8 mouse cellular contexts compared by ENCODE assay signal in genomic region chr16:30602684-30603530, GRCm38 (mm10). TPM values are rescaled to one million over a fixed set of nuclear protein-coding genes. Genes with fewer than 3 reads are reported as not detected.
A peak's percentile ranks its signal among the peaks of the same experiment; 100 is the strongest.
DNase-seq lines count a peak whose midpoint lies in the region; ATAC-seq and TF ChIP-seq lines count a peak whose summit lies in the region.

No protein-coding gene starts in this region.

- peak overlapping the region; percentile 86 for H3K4me3 ChIP-seq in gastrocnemius, adult 2 months
- H3K4me3 ChIP-seq in hindbrain, embryonic 14.5 days (replicated peaks; ENCODE audit: low read length), result peak overlapping the region; percentile 71

- H3K27me3 ChIP-seq in hindbrain, embryonic 14.5 days (ENCODE audit: control insufficient read depth, insufficient read depth, low read length), result peaks cover 13% of the 10 kb centered on the region

- no peak for ATAC-seq in hindbrain, embryonic 14.5 days (ENCODE audit: low FRiP score)

- no peak for TF ChIP-seq CTCF in gastrocnemius, adult 2 months (IDR thresholded peaks at IDR 0.05)

- peak overlapping the region; percentile 93 for H3K27ac ChIP-seq in gastrocnemius, adult 2 months
- H3K27ac ChIP-seq in hindbrain, embryonic 14.5 days, result no peak overlapping the region

- H3K4me2 ChIP-seq in hindbrain, embryonic 14.5 days (replicated peaks), result peak overlapping the region; percentile 97

- 0 out of 2 replicates have a peak overlapping the region, but pooled peaks have one; percentile 6 for H3K9ac ChIP-seq in hindbrain, embryonic 14.5 days

- H3K4me1 ChIP-seq in hindbrain, embryonic 14.5 days (replicated peaks; ENCODE audit: control insufficient read depth, insufficient read depth, low read length), result peaks cover 25% of the 10 kb centered on the region

- DNase-seq in gastrocnemius, adult 2 months, result no peak
- DNase-seq in gastrocnemius, postnatal 36 days, result no peak
- DNase-seq in R1 (ENCODE audit: low read depth, low spot score), result peak; percentile 79
- DNase-seq in hindbrain, embryonic 14.5 days (ENCODE audit: low spot score), result no peak
- DNase-seq in lung, postnatal 36 days, result peak; percentile 47
- no peak for DNase-seq in ovary, postnatal 36 days (ENCODE audit: low spot score)
- no peak for DNase-seq in right cerebral cortex, postnatal 4 days
- DNase-seq in gastrocnemius, adult 18-20 months (ENCODE audit: low spot score), result no peak

- no peaks in the 10 kb centered on the region for H3K36me3 ChIP-seq in hindbrain, embryonic 14.5 days (replicated peaks; ENCODE audit: control insufficient read depth, insufficient read depth)

- 31% methylated on average over 18 of the region's 18 CpGs for WGBS in hindbrain, embryonic 14.5 days

- no peaks in the 10 kb centered on the region for H3K9me3 ChIP-seq in hindbrain, embryonic 14.5 days (ENCODE audit: control insufficient read depth, low read length)

- intact Hi-C loops in gastrocnemius, adult 2 months (cut with DNase I), result loop anchor here (5.0 kb wide), 3 partner anchors 49 to 219 kb away; no protein-coding TSS in a partner anchor
- intact Hi-C loops in gastrocnemius, postnatal 36 days (cut with DNase I), result no loop called here

RNA-seq across cellular contexts. Expression of gene Fam43a, which starts 3.4 kb away (rescaled TPM):
- total RNA-seq in gastrocnemius, adult 2 months (2021), result 1 to 10 TPM; 4.7 to 6.9 TPM
- 1 to 10 TPM; 5.4 to 6.3 TPM for total RNA-seq in gastrocnemius, postnatal 36 days (2021)
- 10.2 and 10.7 TPM in 2 replicates for polyA plus RNA-seq in hindbrain, embryonic 14.5 days (2014; fragmentation: Nextera tagmentation; extraction: Ambion mirVana)
- total RNA-seq in gastrocnemius, adult 18-20 months (2021), result 1 to 10 TPM; 4.3 to 6.6 TPM

RNA-seq across cellular contexts. Expression of gene Lsg1, which starts 15.5 kb away (rescaled TPM):
- total RNA-seq in gastrocnemius, adult 2 months (2021), result 10 to 100 TPM; 19.5 to 20.2 TPM
- 10 to 100 TPM; 17.5 to 20.2 TPM for total RNA-seq in gastrocnemius, postnatal 36 days (2021)
- polyA plus RNA-seq in hindbrain, embryonic 14.5 days (2014; fragmentation: Nextera tagmentation; extraction: Ambion mirVana), result 44.3 and 50.0 TPM in 2 replicates
- total RNA-seq in gastrocnemius, adult 18-20 months (2021), result 10 to 100 TPM; 18.6 to 18.9 TPM

RNA-seq across cellular contexts. Expression of gene Tmem44, which starts 52.3 kb away (rescaled TPM):
- total RNA-seq in gastrocnemius, adult 2 months (2021), result 1 to 10 TPM; 1.7 to 2.1 TPM
- 1 to 10 TPM; 1.8 to 2.5 TPM for total RNA-seq in gastrocnemius, postnatal 36 days (2021)
- 63.9 and 76.4 TPM in 2 replicates for polyA plus RNA-seq in hindbrain, embryonic 14.5 days (2014; fragmentation: Nextera tagmentation; extraction: Ambion mirVana)
- total RNA-seq in gastrocnemius, adult 18-20 months (2021), result 1 to 10 TPM; 1.3 to 1.9 TPM

Comparison
In these comparisons a context has a peak if more than half of its experiments do, and no peak if none do; other contexts are left out.
1. DNase-seq: peak in R1 (single experiment) and lung, postnatal 36 days (single experiment); none in gastrocnemius, adult 2 months (single experiment), gastrocnemius, postnatal 36 days (0 of 2), hindbrain, embryonic 14.5 days (single experiment), ovary, postnatal 36 days (single experiment), right cerebral cortex, postnatal 4 days (single experiment) and gastrocnemius, adult 18-20 months (single experiment).